Mouse (Mus musculus): ENCODE results near the gene Rft1.

DNA sequence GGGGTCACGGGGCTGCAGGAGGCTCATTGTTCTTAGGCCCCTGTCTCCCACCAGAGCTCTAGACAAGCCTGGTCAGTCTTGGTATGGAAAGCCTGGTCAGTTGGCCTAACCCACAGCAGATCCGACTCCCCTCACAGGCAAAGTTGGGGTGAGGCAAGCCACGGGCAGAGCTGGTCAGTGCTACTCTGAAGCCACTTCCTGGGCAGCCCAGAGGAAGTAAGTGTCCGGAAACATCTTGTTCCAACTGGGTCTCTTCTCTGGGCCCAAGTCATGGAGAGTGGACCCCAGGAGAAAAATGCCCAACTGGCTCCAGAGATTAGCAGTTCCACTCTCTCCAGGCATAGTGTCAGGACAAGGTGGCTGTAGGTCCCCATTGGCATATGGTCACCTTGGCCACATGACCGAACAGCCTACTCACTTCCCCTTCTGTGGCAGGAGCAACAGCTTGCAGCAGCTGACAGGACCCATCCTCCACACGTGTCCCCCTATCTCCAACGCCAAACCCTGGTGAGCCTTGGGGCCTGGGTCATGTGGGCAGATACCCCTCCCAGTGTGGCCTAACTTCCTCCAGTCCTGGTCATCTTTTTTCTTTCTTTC lies 34.1 kb upstream of the Rft1 start:
- TF ChIP-seq CTCF (IDR thresholded peaks at IDR 0.05; ENCODE audit: insufficient read depth, low read length), result no peak
- no peak for TF ChIP-seq POLR2A (IDR thresholded peaks at IDR 0.05; ENCODE audit: borderline replicate concordance, extremely low read depth, low read depth, low read length)
